Mouse (Mus musculus): Measurements from ENCODE around the gene Fktn. TPM values are rescaled to one million over a fixed set of nuclear protein-coding genes. Genes with fewer than 3 reads are reported as not detected.
"Not testable (repeated sequence)": the region's sequence is repeated elsewhere in the genome, so short reads cannot be mapped to it uniquely, and the experiment has no call there.

The Fktn gene
- total RNA-seq, 2 experiments from 2014 or later = 9.7 TPM

- DNase-seq (ENCODE audit: low spot score in 2 of 2) = no peak
Observed at GRCm38 (mm10) chr4:53770958-53771735, 57.3 kb downstream of the Fktn start.

- no peak for DNase-seq (ENCODE audit: low spot score in 2 of 2)
Observed at GRCm38 (mm10) chr4:53772004-53772403, 58.2 kb downstream of the Fktn start.

- DNase-seq (ENCODE audit: low spot score in 2 of 2) = no peak
Observed at GRCm38 (mm10) chr4:53773911-53774310, 60.1 kb downstream of the Fktn start.

GRCm38 (mm10) chr4:53781396-53781795, 67.6 kb downstream of the Fktn start:
- DNase-seq (ENCODE audit: low spot score in 2 of 2) = no peak

GRCm38 (mm10) chr4:53782216-53783070, 68.6 kb downstream of the Fktn start:
- DNase-seq (ENCODE audit: low spot score in 2 of 2) = no peak

GRCm38 (mm10) chr4:53785746-53786398, 72.1 kb downstream of the Fktn start:
- DNase-seq (ENCODE audit: low spot score in 2 of 2) = no peak

- no peak for DNase-seq (ENCODE audit: low spot score in 2 of 2)
Observed at GRCm38 (mm10) chr4:53786851-53787250, 73.1 kb downstream of the Fktn start.

- DNase-seq (ENCODE audit: low spot score in 2 of 2) = no peak
Observed at GRCm38 (mm10) chr4:53789346-53789745, 75.5 kb downstream of the Fktn start.

GRCm38 (mm10) chr4:53794257-53794966, 80.6 kb downstream of the Fktn start:
- DNase-seq (ENCODE audit: low spot score in 2 of 2) = no peak

GRCm38 (mm10) chr4:53795086-53795485, 81.3 kb downstream of the Fktn start:
- no peak for DNase-seq (ENCODE audit: low spot score in 2 of 2)

GRCm38 (mm10) chr4:53795706-53796105, 81.9 kb downstream of the Fktn start:
- DNase-seq (ENCODE audit: low spot score in 2 of 2) = no peak

GRCm38 (mm10) chr4:53796865-53797772, 83.3 kb downstream of the Fktn start:
- no peak for DNase-seq (ENCODE audit: low spot score in 2 of 2)

GRCm38 (mm10) chr4:53798896-53799676, 85.3 kb downstream of the Fktn start:
- DNase-seq (ENCODE audit: low spot score in 2 of 2) = no peak

- no peak for DNase-seq (ENCODE audit: low spot score in 2 of 2)
Observed at GRCm38 (mm10) chr4:53799753-53800152, 86.0 kb downstream of the Fktn start.

- DNase-seq (ENCODE audit: low spot score in 2 of 2) = not testable (repeated sequence)
Observed at GRCm38 (mm10) chr4:53803674-53804073, 89.9 kb downstream of the Fktn start.

- DNase-seq (ENCODE audit: low spot score in 2 of 2) = not testable (repeated sequence)
Observed at GRCm38 (mm10) chr4:53806428-53806827, 92.6 kb downstream of the Fktn start.

GRCm38 (mm10) chr4:53818320-53818719, 104.5 kb downstream of the Fktn start:
- DNase-seq (ENCODE audit: low spot score in 2 of 2) = no peak

GRCm38 (mm10) chr4:53823697-53824096, 109.9 kb downstream of the Fktn start:
- no peak for DNase-seq (ENCODE audit: low spot score in 2 of 2)

GRCm38 (mm10) chr4:53824831-53825230, 111.0 kb downstream of the Fktn start:
- no peak for DNase-seq (ENCODE audit: low spot score in 2 of 2)
